Mouse (Mus musculus): ENCODE measurements around the gene Them5. TPM values are rescaled to one million over a fixed set of nuclear protein-coding genes. Genes with fewer than 3 reads are reported as not detected.

Gene Them5
- polyA plus RNA-seq, 1 experiment: not detected

GRCm38 (mm10) chr3:94377028-94377923 is 35.4 kb downstream of the Them5 start:
- Histone ChIP-seq H3K4me1 (ENCODE audit: control insufficient read depth, insufficient read depth, low read length) (0 out of 2 replicates have a peak, but pooled peaks cover 1% of the 10 kb centered on the region), H3K27ac (ENCODE audit: insufficient read depth, low read length) (no peak overlapping the region), H3K4me3 (ENCODE audit: insufficient read depth, low read length) (no peak overlapping the region)
- no peak for TF ChIP-seq POLR2A (IDR thresholded peaks at IDR 0.05; ENCODE audit: extremely low read depth, insufficient read depth, low read length)
- no peak for TF ChIP-seq CTCF (IDR thresholded peaks at IDR 0.05; ENCODE audit: extremely low read depth, insufficient read depth, low read length)

GRCm38 (mm10) chr3:94379831-94380510 is 38.1 kb downstream of the Them5 start:
- Histone ChIP-seq H3K27ac (ENCODE audit: insufficient read depth, low read length) (no peak overlapping the region), H3K4me3 (ENCODE audit: insufficient read depth, low read length) (no peak overlapping the region), H3K4me1 (ENCODE audit: control insufficient read depth, insufficient read depth, low read length) (no peaks in the 10 kb centered on the region)
- TF ChIP-seq CTCF (IDR thresholded peaks at IDR 0.05; ENCODE audit: extremely low read depth, insufficient read depth, low read length): no peak
- TF ChIP-seq POLR2A (IDR thresholded peaks at IDR 0.05; ENCODE audit: extremely low read depth, insufficient read depth, low read length): no peak

- no peak overlapping the region for H3K27ac ChIP-seq (ENCODE audit: insufficient read depth, low read length)
- H3K4me1 ChIP-seq (ENCODE audit: control insufficient read depth, insufficient read depth, low read length): no peaks in the 10 kb centered on the region
- TF ChIP-seq CTCF (IDR thresholded peaks at IDR 0.05; ENCODE audit: extremely low read depth, insufficient read depth, low read length) (no peak), POLR2A (IDR thresholded peaks at IDR 0.05; ENCODE audit: extremely low read depth, insufficient read depth, low read length) (no peak)
Observed at GRCm38 (mm10) chr3:94382308-94382707, 40.4 kb downstream of the Them5 start.

GRCm38 (mm10) chr3:94383476-94383875 is 41.6 kb downstream of the Them5 start:
- no peak for TF ChIP-seq POLR2A (IDR thresholded peaks at IDR 0.05; ENCODE audit: extremely low read depth, insufficient read depth, low read length)
- TF ChIP-seq CTCF (IDR thresholded peaks at IDR 0.05; ENCODE audit: extremely low read depth, insufficient read depth, low read length): no peak
- H3K4me3 ChIP-seq (ENCODE audit: insufficient read depth, low read length): no peak overlapping the region
- no peaks in the 10 kb centered on the region for H3K4me1 ChIP-seq (ENCODE audit: control insufficient read depth, insufficient read depth, low read length)
- H3K27ac ChIP-seq (ENCODE audit: insufficient read depth, low read length): no peak overlapping the region

More at GRCm38 (mm10) chr3:94382308-94382707, 40.4 kb downstream of the Them5 start:
- no peak overlapping the region for H3K4me3 ChIP-seq (ENCODE audit: insufficient read depth, low read length)

GRCm38 (mm10) chr3:94386671-94387070 is 44.8 kb downstream of the Them5 start:
- Histone ChIP-seq H3K4me3 (ENCODE audit: insufficient read depth, low read length) (no peak overlapping the region), H3K27ac (ENCODE audit: insufficient read depth, low read length) (no peak overlapping the region), H3K4me1 (ENCODE audit: control insufficient read depth, insufficient read depth, low read length) (no peaks in the 10 kb centered on the region)
- no peak for TF ChIP-seq CTCF (IDR thresholded peaks at IDR 0.05; ENCODE audit: extremely low read depth, insufficient read depth, low read length)
- TF ChIP-seq POLR2A (IDR thresholded peaks at IDR 0.05; ENCODE audit: extremely low read depth, insufficient read depth, low read length): no peak

GRCm38 (mm10) chr3:94387391-94387790 is 45.5 kb downstream of the Them5 start:
- no peak overlapping the region for H3K27ac ChIP-seq (ENCODE audit: insufficient read depth, low read length)
- H3K4me3 ChIP-seq (ENCODE audit: insufficient read depth, low read length): no peak overlapping the region
- no peak for TF ChIP-seq CTCF (IDR thresholded peaks at IDR 0.05; ENCODE audit: extremely low read depth, insufficient read depth, low read length)
- TF ChIP-seq POLR2A (IDR thresholded peaks at IDR 0.05; ENCODE audit: extremely low read depth, insufficient read depth, low read length): no peak
- H3K4me1 ChIP-seq (ENCODE audit: control insufficient read depth, insufficient read depth, low read length): no peaks in the 10 kb centered on the region

- H3K27ac ChIP-seq (ENCODE audit: insufficient read depth, low read length): no peak overlapping the region
- TF ChIP-seq POLR2A (IDR thresholded peaks at IDR 0.05; ENCODE audit: extremely low read depth, insufficient read depth, low read length): no peak
- no peak for TF ChIP-seq CTCF (IDR thresholded peaks at IDR 0.05; ENCODE audit: extremely low read depth, insufficient read depth, low read length)
- H3K4me1 ChIP-seq (ENCODE audit: control insufficient read depth, insufficient read depth, low read length): no peaks in the 10 kb centered on the region
- no peak overlapping the region for H3K4me3 ChIP-seq (ENCODE audit: insufficient read depth, low read length)
Observed at GRCm38 (mm10) chr3:94388047-94388446, 46.1 kb downstream of the Them5 start.

GRCm38 (mm10) chr3:94389420-94389819 is 47.5 kb downstream of the Them5 start:
- Histone ChIP-seq H3K4me1 (ENCODE audit: control insufficient read depth, insufficient read depth, low read length) (no peaks in the 10 kb centered on the region), H3K4me3 (ENCODE audit: insufficient read depth, low read length) (no peak overlapping the region), H3K27ac (ENCODE audit: insufficient read depth, low read length) (no peak overlapping the region)
- TF ChIP-seq CTCF (IDR thresholded peaks at IDR 0.05; ENCODE audit: extremely low read depth, insufficient read depth, low read length): no peak
- no peak for TF ChIP-seq POLR2A (IDR thresholded peaks at IDR 0.05; ENCODE audit: extremely low read depth, insufficient read depth, low read length)

GRCm38 (mm10) chr3:94391001-94391400 is 49.1 kb downstream of the Them5 start:
- no peak for TF ChIP-seq POLR2A (IDR thresholded peaks at IDR 0.05; ENCODE audit: extremely low read depth, insufficient read depth, low read length)
- H3K27ac ChIP-seq (ENCODE audit: insufficient read depth, low read length): no peak overlapping the region
- H3K4me3 ChIP-seq (ENCODE audit: insufficient read depth, low read length): no peak overlapping the region
- no peaks in the 10 kb centered on the region for H3K4me1 ChIP-seq (ENCODE audit: control insufficient read depth, insufficient read depth, low read length)

Data from cortical plate, adult 2 months (tissue).